Mouse (Mus musculus) heart, postnatal 36 days (tissue): ENCODE measurements around the gene Mdp1. TPM values are rescaled to one million over a fixed set of nuclear protein-coding genes. Genes with fewer than 3 reads are reported as not detected.

Source experiments
- DNase-seq, 2 experiments: peaks; one replicate each; pipeline ENCODE4 v3.0.0; 2021 to 2022
- intact Hi-C: fragments of 180-260 bp; cut with DNase I; formaldehyde crosslinking; loops from one replicate; pipeline ENCODE4 v1.15.1; 2025
- total RNA-seq, 2 experiments: library from RNA; stranded (reverse); gene quantifications; 2 replicates each; pipeline ENCODE4 v1.2.3; 2021

Mdp1 gene
- 10 to 100 TPM; 42.6 to 57.7 TPM for total RNA-seq

DNA sequence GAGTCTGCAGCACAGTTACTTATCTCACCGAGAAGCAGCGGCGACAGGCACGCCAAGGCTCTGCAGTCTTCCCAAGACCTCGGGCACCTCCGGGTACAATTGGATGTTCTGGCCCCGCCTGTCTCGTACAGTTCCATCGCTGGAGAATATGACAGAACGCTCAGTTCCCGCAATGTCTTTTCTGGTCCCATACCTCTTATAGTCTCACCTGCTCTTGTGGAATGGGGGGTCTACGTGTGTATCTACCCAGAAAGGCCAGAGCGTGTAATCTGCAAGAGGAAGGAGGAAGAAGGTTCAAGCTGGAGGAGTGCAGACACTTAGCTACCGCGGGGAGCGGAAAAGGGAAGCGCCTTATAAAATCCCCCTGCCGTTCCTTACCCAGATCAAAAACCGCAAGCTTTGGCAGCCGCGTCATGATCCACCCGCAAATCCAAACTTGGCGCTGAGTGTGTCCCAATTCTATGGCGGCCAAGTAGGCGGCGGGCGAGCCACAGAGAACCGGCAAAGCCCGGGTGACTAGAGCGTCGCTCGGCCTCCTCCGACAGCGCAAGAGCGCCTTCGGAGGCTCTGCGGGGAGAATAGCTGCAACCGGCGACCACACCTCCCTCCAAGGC, at the start of gene Mdp1:
Mdp1 (minus strand) TSS at position 549 of the 614 bp plus-strand sequence.
- intact Hi-C loops = loop anchor here (2.0 kb wide), 1 partner anchor 25 kb away; the partner anchor contains the start of gene Ipo4
- peak; percentile 76 to 79 for DNase-seq

DNA sequence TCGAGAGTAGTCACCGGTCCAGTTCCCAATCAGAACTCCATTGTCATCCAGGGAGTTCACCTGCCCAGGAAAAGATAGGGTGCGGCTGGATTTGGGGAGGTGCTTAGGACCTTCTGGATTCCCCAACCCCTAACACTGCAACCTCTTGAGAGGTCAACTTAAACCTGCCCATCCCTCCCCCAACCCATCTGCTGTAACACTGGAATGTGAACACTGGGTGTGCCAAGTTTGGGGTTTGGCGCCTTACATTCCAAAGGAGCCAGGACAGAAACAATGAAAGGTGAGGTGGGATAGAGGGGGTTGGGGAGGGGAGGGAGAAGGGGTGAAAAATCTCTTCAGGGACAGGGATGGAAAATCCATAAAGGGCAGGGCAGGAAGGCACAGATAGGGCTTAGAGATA, 49.2 kb upstream of the Mdp1 start:
- no peak for DNase-seq
- intact Hi-C loops = no loop called here

DNA sequence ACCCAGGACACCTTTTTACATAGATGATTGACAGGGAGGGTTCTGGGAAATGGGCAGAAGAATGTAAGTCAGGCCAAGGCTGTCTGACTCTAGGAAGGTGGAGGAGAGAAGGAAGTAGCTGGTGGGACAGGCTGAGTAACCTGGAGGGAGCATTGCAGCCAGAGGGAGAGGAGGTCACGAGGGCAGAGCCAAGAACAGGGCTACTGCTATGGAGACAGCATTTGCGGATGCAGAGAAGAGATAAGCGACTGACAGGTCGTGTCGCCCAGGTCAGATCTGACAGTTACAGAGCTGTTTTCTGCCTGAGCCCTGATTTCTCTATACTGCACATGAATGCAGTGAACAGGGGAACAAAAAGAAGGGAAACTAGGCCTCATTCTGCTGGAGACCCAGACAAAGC, 47.1 kb upstream of the Mdp1 start:
- intact Hi-C loops = no loop called here
- no peak for DNase-seq

DNA sequence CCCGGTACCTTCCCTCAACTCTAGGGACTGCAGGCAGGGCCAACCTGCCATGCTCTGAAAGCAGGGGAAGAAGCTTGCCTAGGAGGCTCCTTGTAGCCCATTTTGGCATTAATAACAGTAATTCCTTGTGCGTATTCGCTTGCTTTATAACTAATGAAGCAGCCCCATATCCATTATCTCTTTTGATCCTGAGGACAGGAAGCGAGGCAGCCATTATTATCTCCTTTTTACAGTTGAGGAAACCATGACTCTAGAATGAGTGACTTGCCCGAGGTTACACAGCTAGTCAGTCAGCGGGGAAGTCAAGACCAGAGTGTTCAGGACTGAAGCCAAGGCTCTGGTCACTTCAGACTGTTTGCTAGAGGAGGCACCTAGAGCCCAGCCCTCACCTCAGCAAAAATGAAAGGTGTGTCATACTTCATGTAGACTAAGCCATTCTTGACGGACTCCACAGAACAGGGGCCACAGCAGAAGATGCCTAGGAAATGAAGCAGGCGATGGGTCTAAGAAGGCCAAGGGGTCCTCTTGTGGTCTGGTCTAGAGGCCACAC, 45.8 kb upstream of the Mdp1 start:
- intact Hi-C loops = no loop called here
- DNase-seq = no peak

DNA sequence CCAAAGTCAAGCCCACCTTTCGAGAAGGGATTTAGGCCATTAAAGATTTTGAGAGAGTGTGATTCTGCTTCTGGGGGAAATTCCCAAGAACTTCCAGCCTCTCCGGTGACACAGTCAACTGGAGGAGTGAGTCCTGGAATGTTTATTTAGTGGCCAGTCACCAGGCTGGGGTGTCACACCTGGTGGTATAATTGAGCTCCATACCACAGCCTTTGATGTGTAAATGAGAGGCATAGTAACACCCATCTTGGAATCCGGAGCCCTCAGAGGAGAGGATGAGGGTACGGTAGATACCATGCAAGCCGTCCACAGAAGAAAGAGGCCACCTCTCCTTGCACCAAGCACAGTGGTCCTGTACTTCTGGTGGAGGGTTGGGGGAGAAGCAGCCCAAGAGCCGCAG, 42.5 kb upstream of the Mdp1 start:
- intact Hi-C loops = no loop called here
- no peak for DNase-seq

DNA sequence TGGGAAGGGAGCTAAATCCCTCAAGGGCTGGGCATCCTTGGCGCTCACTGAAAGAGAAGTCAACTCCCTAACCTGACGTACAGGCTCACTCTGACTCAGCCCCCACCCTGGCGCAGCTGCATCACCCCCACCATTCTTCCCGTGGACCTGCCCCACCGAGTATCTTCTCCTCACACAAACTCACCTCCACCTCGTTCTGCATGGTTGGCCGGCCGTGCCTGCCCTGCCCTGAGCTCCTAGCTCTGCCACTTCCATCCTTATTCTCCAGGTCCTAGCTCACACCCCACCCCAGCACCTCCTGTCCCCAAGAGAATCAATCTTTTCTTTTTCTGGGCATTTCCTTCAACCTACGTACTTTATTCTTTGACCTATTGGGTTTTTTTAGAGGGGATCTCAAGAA, 40.8 kb upstream of the Mdp1 start:
- DNase-seq = no peak
- intact Hi-C loops = no loop called here

DNA sequence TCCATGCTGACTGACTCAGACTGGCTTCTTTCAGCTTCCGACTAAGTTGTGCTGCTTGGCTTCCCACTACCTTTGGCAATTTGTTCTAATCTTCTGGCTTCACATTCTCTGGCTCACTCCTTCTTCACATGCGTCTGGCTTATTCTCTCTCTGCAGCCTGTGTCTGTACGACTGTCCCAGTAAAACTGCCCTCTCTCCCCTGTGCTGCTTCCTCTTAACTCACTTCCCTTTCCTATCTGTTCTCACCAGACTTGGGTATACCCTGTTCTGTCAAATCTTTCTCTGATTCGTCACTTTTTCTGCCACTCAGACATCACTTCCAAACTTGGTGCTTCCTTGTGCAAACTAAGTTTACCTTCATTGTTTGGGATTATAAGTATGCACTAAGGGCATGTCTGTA, 36.9 kb upstream of the Mdp1 start:
- intact Hi-C loops = no loop called here
- DNase-seq = no peak

DNA sequence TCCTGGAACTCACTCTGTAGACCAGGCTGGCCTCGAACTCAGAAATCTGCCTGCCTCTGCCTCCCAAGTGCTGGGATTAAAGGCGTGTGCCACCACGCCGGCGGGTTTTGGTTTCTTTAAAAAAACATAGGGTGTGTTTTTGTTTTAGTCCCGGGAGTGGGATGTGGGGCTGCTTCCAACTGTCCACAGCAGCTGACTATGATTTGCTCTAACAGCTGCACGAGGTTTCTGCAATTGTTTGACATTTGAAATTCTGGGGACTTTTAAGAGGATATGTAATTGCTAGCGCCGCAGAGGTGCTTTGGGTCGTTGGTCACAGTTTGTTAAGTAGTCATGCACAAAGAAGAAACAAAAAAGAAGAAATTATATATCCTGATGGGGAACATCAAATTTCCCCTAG, 29.1 kb upstream of the Mdp1 start:
- intact Hi-C loops = no loop called here
- DNase-seq = no peak

DNA sequence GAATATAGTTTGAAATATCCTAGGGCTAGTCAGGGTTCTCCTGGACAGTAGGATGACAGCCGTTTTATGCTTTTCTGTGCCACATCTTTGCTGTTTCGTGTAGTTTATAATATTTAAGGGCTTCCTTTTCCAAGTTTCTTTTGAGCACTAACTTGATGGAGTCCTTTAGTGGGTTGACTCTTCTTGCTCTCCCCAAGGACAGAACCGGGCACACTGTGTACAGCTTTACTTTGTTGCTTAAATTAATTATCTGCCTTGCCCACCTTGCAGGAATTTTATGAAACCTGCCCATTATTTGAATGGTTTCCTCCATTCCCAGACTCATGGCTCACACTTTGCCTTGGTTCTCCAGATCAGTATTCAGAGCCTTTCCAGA, 21.8 kb upstream of the Mdp1 start:
- intact Hi-C loops = loop anchor here (1.0 to 5.0 kb wide), 3 partner anchors 40 to 80 kb away; partner anchors contain the start of genes Ltb4r2 and Rabggta
- DNase-seq = no peak

DNA sequence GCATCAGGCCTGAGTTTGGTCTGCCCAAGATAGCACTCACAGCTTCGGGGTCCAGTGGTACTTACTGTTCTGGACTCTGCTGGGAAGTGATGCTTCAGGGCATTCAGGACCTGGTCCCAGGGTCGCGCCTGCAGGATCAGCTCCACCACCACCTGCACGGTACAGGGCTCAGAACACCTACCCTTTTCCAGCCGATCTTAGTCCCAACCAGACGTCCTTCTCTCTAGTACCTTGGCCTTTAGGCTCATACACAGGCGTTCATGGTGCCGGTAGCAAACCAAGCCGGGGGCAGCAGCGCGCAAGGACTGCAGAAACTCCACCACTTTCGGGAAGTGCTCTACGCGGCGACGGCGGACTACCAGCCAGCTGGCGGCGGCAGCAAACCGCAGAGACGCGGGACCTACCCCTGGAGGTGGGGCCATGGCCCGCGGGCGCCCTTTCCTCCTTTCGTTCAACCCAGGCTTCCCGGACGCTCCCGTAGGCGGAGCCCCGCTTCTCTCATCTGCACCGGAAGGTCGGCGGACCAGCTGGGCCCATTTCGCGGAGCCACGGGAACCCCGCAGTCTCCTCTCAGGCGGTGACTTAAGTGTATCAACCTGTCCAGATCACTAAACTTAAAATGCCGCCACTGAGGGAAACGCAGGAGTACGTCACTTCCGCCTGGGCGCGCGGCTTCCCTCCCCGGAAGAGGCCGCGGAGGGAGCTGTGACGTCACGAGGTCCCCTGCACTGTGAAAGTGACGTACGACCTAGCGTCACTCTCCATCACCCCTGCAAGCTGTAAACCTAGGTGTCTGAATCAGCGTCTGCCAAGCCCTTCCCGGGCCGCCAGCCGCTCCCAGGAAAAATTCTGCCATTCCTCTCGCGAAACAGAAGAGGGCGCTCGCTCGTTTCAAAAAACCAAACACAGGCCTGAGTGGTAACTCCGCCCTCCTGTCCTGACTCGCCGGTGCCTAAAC, 21.1 kb upstream of the Mdp1 start, which contains the start of gene Tinf2:
Tinf2 (minus strand) TSS at position 661 of the 958 bp plus-strand sequence.
- intact Hi-C loops = loop anchor here (1.0 to 5.0 kb wide), 3 partner anchors 41 to 81 kb away; partner anchors contain the start of genes Ltb4r2 and Rabggta
- DNase-seq = peak; percentile 91 to 94

DNA sequence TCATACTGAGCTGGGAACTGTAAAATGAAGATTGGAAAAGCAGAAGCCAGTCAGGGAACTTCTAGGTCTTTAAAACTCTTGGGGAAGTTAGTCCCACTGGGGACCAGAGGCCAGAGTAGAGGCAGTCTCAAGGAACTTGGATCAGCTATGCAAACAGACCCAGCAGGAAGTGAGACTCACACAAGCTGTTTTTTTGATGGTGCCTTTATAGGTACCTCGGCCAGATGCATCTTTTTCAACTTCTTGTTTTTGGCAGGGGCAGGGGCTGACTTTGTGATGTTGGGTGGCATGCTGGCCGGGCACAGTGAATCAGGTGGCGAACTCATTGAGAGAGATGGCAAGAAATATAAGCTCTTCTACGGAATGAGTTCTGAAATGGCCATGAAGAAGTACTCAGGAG, 17.3 kb upstream of the Mdp1 start:
- DNase-seq = no peak
- intact Hi-C loops = no loop called here

DNA sequence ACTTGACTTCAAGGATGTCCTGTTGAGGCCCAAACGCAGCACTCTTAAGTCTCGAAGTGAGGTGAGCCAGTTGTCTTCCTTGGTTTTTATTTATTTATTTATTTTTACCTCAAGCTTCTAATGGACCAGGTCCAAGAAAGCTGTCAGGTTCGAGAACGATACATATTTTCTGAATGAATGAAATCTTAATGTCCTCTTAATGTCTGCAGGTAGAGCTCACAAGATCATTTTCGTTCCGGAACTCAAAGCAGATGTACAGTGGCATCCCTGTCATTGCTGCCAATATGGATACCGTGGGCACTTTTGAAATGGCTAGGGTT, 12.4 kb upstream of the Mdp1 start:
- intact Hi-C loops = loop anchor here (5.0 kb wide), 1 partner anchor 35 kb away; the partner anchor contains the start of genes Gm49378 and Ipo4
- no peak for DNase-seq

DNA sequence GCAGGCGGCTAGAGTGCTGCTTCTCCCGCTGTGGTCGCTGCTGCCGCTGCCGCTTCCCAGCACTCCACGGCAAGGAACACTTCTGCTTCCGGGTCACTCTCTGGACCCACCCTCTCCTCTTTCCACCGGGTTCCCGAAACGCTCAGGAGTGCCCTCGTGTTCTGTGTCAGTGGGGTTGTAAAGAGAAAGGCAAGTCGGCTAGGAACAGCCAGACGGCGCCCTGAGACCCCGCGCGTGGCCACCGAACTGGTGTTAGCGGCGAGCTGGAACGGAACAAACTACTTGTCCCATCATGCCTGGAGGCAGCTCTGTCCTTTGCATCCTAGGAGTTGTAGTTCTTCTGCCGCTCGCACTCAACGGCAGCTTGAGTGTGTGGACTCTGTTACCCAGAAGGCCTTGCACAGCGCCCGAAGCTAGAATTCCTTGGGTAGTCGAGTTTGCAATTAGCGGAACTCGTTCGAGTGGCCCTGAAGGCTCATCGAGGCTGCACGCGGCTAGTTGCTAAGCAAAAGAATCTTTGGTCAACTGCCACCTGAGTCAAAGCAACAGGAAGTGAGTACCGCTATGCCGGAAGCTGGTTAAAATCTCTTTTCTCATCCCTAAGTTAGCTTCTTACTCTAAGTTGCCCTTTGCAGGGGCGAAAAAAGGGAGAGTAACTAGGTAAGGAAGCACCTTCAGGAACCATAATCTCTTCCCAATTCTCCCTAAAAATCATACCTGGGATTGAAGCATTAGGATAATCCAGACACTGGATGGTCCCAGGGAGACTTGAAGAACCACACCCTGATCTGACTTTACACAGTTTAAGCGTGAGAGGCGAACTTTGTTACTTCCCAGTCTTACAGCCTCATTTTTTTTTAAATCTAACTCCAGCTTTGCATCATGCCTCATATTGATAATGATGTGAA, 11.8 kb upstream of the Mdp1 start, which contains the start of the genes Gmpr2 and Nedd8:
Gmpr2 (plus strand) TSS at position 109 of the 908 bp plus-strand sequence.
Nedd8 (minus strand) TSS at position 292 of the 908 bp plus-strand sequence.
- DNase-seq = peak; percentile 80 to 93
- intact Hi-C loops = loop anchor here (5.0 kb wide), 1 partner anchor 35 kb away; the partner anchor contains the start of genes Gm49378 and Ipo4

DNA sequence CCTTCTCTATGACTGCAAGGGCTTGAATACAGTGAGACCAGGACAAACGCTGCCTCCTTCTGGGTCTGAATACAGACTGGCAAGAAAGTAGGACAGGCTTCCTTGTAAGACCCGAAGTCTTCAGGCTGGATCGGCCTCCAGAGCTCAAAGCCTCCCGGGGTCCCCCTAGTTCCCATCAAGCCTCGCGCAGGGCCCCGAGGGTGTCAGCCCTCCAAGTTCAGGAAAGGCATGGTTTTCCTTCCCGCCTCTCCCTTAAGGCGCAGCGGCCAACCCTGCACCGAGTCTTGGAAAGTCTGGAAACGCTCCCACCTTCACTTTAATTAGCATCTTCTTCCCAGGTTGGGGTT, 11.2 kb upstream of the Mdp1 start:
- DNase-seq = no peak
- intact Hi-C loops = loop anchor here (5.0 kb wide), 1 partner anchor 34 kb away; the partner anchor contains the start of genes Gm49378 and Ipo4

DNA sequence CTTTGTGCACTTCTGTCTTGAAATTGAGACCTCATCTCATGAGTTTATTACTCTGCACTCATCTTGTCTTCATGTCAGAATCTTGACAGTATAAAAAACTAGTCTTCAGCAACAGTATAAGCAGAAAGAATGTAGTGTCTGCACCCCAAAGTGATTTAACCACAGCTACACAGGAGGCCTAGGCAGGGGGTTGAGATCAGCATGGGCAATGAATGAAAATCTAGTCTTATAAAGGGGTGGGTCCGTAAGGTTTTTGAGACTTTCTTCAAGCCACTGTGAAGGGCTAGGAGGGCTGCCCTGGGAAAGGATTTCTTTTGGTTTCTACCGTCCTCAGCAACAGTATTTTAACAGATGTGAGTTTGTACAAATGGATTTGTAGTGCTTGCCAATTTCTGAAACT, 328 bp upstream of the Mdp1 start:
- no peak for DNase-seq
- intact Hi-C loops = loop anchor here (2.0 kb wide), 1 partner anchor 26 kb away; the partner anchor contains the start of gene Ipo4

DNA sequence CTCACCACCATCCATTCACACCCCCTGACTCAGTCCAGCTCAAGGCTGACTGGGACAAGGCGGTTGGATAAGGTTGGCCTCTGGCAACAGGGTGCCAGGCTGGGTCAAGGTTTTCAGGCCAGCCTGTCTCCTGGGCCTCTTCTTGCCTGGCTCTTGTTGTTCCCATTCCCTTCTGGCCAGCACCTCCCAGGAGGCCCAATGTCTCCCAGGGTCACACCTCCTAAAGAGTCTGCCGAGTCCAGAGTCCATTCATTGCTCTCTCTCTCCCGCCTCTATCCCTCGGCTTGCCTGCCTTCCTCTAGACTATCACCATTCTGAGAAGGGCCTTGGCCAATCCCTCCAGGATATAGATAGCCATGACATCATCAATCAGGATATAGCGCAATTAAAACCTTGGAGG, 2.3 kb downstream of the Mdp1 start:
- intact Hi-C loops = no loop called here
- no peak for DNase-seq

DNA sequence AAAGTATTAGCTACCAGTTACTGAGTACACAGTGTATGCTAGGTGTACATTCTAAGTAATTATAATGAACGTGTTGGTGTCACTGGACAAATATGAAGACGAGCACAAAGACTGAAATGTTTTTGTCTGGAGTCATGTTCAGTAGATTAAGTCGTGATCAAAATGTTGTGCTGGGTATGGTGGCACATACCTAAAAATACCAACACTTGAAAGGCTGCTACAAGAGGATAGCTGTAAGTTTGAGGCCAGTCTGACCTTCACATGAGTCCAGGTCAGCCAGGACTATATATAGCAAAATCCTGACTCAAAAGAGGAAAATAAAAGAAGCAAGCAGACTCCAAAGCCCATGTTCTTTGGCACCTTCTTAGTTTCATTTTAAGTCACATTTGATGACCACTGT, 3.4 kb downstream of the Mdp1 start:
- no peak for DNase-seq
- intact Hi-C loops = loop anchor here (2.0 kb wide), 1 partner anchor 14 kb away; the partner anchor contains the start of gene Tm9sf1

DNA sequence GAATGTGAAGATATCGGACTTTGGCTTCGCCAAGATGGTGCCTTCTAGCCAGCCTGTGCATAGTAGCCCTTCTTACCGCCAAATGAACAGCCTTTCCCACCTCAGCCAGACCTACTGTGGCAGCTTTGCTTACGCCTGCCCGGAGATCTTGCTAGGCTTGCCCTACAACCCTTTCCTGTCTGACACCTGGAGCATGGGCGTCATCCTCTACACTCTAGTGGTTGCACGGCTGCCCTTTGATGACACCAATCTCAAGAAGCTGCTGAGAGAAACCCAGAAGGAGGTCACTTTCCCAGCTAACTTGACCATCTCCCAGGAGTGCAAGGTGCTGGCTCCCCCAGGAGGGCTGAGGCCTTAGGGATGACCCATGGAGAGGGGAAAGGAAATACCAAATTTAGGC, 8.8 kb downstream of the Mdp1 start:
- intact Hi-C loops = no loop called here
- DNase-seq = no peak

DNA sequence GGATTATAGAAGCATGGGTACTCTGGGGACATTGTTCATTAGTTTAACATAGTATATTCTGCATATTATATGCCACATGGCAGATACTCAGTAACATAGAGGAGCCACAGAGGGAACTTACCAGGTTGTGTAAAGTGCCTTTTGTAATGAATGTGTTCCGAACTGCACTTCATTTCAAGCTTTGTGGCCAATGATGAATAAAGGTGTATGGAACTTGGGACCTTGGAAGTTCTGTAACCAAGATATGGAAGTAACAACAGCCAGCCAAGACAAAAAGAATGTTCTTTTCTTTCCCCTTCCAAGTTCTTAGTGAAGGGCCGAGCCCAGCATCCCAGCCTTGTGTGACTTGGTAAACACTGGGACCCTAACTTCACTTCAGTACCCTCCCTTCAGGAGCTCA, 10.4 kb downstream of the Mdp1 start, which contains the start of gene Tssk4:
Tssk4 (plus strand) TSS at position 301 of the 400 bp plus-strand sequence.
- no peak for DNase-seq
- intact Hi-C loops = no loop called here
